Comparison of ENCODE assay signal across 8 mouse cellular contexts in genomic region chr14:7773714-7774389, GRCm38 (mm10). TPM values are rescaled to one million over a fixed set of nuclear protein-coding genes. Genes with fewer than 3 reads are reported as not detected.
DNase-seq lines count a peak whose midpoint lies in the region; ATAC-seq and TF ChIP-seq lines count a peak whose summit lies in the region.

No protein-coding gene starts in this region.

- peak; percentile 77 to 81 for DNase-seq in B cell, adult 2 months
- peak; percentile 24 for DNase-seq in adrenal gland, postnatal 25 days
- DNase-seq in hindbrain, embryonic 10.5 days (ENCODE audit: low spot score): peak; percentile 65
- peak; percentile 18 to 32 for DNase-seq in layer of hippocampus, adult 8-10 months (ENCODE audit: low spot score in 2 of 2)
- DNase-seq in thymus, adult 2 months: peak; percentile 73

- 0 out of 2 replicates have a peak, but pooled peaks have one; percentile 53 for TF ChIP-seq CTCF in thymus, adult 2 months (IDR thresholded peaks at IDR 0.05; ENCODE audit: borderline replicate concordance, control insufficient read depth, extremely low read depth, insufficient read depth, low read length, poor library complexity)

- WGBS in hindbrain, embryonic 10.5 days: 50% methylated on average over 24 of the region's 24 CpGs
- WGBS in lung, embryonic 15.5 days: 21% methylated on average over 24 of the region's 24 CpGs
- 41% methylated on average over 24 of the region's 24 CpGs for WGBS in neural tube, embryonic 15.5 days
- WGBS in thymus, adult 2 months: 22% methylated on average over 24 of the region's 24 CpGs

- peak overlapping the region; percentile 47 for H3K9ac ChIP-seq in lung, embryonic 15.5 days
- H3K9ac ChIP-seq in neural tube, embryonic 15.5 days (replicated peaks): peak overlapping the region; percentile 29

- TF ChIP-seq POLR2A in thymus, adult 2 months (IDR thresholded peaks at IDR 0.05; ENCODE audit: control insufficient read depth, extremely low read depth, insufficient read depth, low read length, poor library complexity): peak; percentile 69

- H3K36me3 ChIP-seq in hindbrain, embryonic 10.5 days: no peaks in the 10 kb centered on the region
- H3K36me3 ChIP-seq in lung, embryonic 15.5 days: no peaks in the 10 kb centered on the region
- H3K36me3 ChIP-seq in neural tube, embryonic 15.5 days: no peaks in the 10 kb centered on the region
- H3K36me3 ChIP-seq in thymus, adult 2 months (ENCODE audit: control insufficient read depth, insufficient read depth, low read length): no peaks in the 10 kb centered on the region

- ATAC-seq in frontal cortex, adult (ENCODE audit: low TSS enrichment): peak; percentile 96
- peak; percentile 76; the same call in 1 of the 2 replicates for ATAC-seq in lung, embryonic 15.5 days (ENCODE audit: borderline replicate concordance, extremely low read depth, low FRiP score, low TSS enrichment)
- peak; percentile 94 for ATAC-seq in neural tube, embryonic 15.5 days (ENCODE audit: low FRiP score)

- H3K27ac ChIP-seq in hindbrain, embryonic 10.5 days: peak overlapping the region; percentile 80
- peak overlapping the region; percentile 50 for H3K27ac ChIP-seq in lung, embryonic 15.5 days
- peak overlapping the region; percentile 76 for H3K27ac ChIP-seq in neural tube, embryonic 15.5 days (replicated peaks)
- peak overlapping the region; percentile 91 for H3K27ac ChIP-seq in thymus, adult 2 months (ENCODE audit: control insufficient read depth, insufficient read depth, low read length)

- H3K4me2 ChIP-seq in lung, embryonic 15.5 days: peak overlapping the region; percentile 66
- peak overlapping the region; percentile 48 for H3K4me2 ChIP-seq in neural tube, embryonic 15.5 days

- 0 out of 2 replicates have a peak, but pooled peaks cover 7% of the 10 kb centered on the region for H3K4me1 ChIP-seq in hindbrain, embryonic 10.5 days (replicated peaks)
- no peaks in the 10 kb centered on the region for H3K4me1 ChIP-seq in lung, embryonic 15.5 days
- H3K4me1 ChIP-seq in neural tube, embryonic 15.5 days: 0 out of 2 replicates have a peak, but pooled peaks cover 2% of the 10 kb centered on the region
- no peaks in the 10 kb centered on the region for H3K4me1 ChIP-seq in thymus, adult 2 months (replicated peaks; ENCODE audit: control insufficient read depth, insufficient read depth, low read length)

- peak overlapping the region; percentile 51 for H3K4me3 ChIP-seq in hindbrain, embryonic 10.5 days
- peak overlapping the region; percentile 52 for H3K4me3 ChIP-seq in lung, embryonic 15.5 days
- peak overlapping the region; percentile 43 for H3K4me3 ChIP-seq in neural tube, embryonic 15.5 days (replicated peaks)
- peak overlapping the region; percentile 57 for H3K4me3 ChIP-seq in thymus, adult 2 months (ENCODE audit: control insufficient read depth, insufficient read depth, low read length)

- no peaks in the 10 kb centered on the region for H3K27me3 ChIP-seq in hindbrain, embryonic 10.5 days (ENCODE audit: insufficient read depth, poor library complexity, severe bottlenecking)
- H3K27me3 ChIP-seq in lung, embryonic 15.5 days: no peaks in the 10 kb centered on the region
- no peaks in the 10 kb centered on the region for H3K27me3 ChIP-seq in neural tube, embryonic 15.5 days (replicated peaks)
- H3K27me3 ChIP-seq in thymus, adult 2 months (ENCODE audit: control insufficient read depth, insufficient read depth, low read length): no peaks in the 10 kb centered on the region

- no peaks in the 10 kb centered on the region for H3K9me3 ChIP-seq in hindbrain, embryonic 10.5 days
- no peaks in the 10 kb centered on the region for H3K9me3 ChIP-seq in lung, embryonic 15.5 days
- H3K9me3 ChIP-seq in neural tube, embryonic 15.5 days (replicated peaks): no peaks in the 10 kb centered on the region

RNA-seq across cellular contexts. Expression of gene Gm26661, which starts 17.5 kb away (rescaled TPM):
- not detected in 2 replicates for total RNA-seq in adrenal gland, postnatal 25 days (2021)
- polyA plus RNA-seq in hindbrain, embryonic 10.5 days (2016; fragmentation: Nextera tagmentation; extraction: Ambion mirVana): not detected in 2 replicates
- not detected for total RNA-seq in layer of hippocampus, adult 8-10 months (2022)
- polyA plus RNA-seq in lung, embryonic 15.5 days (2015; fragmentation: Nextera tagmentation; extraction: Ambion mirVana): not detected in 2 replicates
- polyA plus RNA-seq in neural tube, embryonic 15.5 days (2015; fragmentation: Nextera tagmentation; extraction: Ambion mirVana): not detected in 2 replicates
- not detected in 2 replicates for polyA plus RNA-seq in thymus, adult 2 months (2012; rRNA removed)

RNA-seq across cellular contexts. Expression of gene Flnb, which starts 43.9 kb away (rescaled TPM):
- 44.3 and 47.9 TPM in 2 replicates for total RNA-seq in adrenal gland, postnatal 25 days (2021)
- 17.2 and 19.8 TPM in 2 replicates for polyA plus RNA-seq in hindbrain, embryonic 10.5 days (2016; fragmentation: Nextera tagmentation; extraction: Ambion mirVana)
- 10 to 100 TPM; 61.3 to 89.9 (median 77.8) TPM for total RNA-seq in layer of hippocampus, adult 8-10 months (2022)
- polyA plus RNA-seq in lung, embryonic 15.5 days (2015; fragmentation: Nextera tagmentation; extraction: Ambion mirVana): 13.8 and 14.8 TPM in 2 replicates
- polyA plus RNA-seq in neural tube, embryonic 15.5 days (2015; fragmentation: Nextera tagmentation; extraction: Ambion mirVana): 6.8 and 14.6 TPM in 2 replicates
- polyA plus RNA-seq in thymus, adult 2 months (2012; rRNA removed): 26.4 and 26.5 TPM in 2 replicates

Comparison
In these comparisons a context has a peak if more than half of its experiments do, and no peak if none do; other contexts are left out.
1. Peak in every context shown above with its lines: DNase-seq, ATAC-seq, H3K4me3 ChIP-seq and H3K27ac ChIP-seq.
2. DNase-seq: peak in every context shown above with its lines; median percentile 79 in B cell, adult 2 months; 73 in thymus, adult 2 months; 65 in hindbrain, embryonic 10.5 days; 25 in layer of hippocampus, adult 8-10 months; 24 in adrenal gland, postnatal 25 days.